Mouse (Mus musculus): ENCODE measurements around the gene Zfp738. TPM values are rescaled to one million over a fixed set of nuclear protein-coding genes. Genes with fewer than 3 reads are reported as not detected.

Gene Zfp738
- polyA plus RNA-seq (2017; shearing (Covaris generic)) = 20.4 TPM

DNA sequence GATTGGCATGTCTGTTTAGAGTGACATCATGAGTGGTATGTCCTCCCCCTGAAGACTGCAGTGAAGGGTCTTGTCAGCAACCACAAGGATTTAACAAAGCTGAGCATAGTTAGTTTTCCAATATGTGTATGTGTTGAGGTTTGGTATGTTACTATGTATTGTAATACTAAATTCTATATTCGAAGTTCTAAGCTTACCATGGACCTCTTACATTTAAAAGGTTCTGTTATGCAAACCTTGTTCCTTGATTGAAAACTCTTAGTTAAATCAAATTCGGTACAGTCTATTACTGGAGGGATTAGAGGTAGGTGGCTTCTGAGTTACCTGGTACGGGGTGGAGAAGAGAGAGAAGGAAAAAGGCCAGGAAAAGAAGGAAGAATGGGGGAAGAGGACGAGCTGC, at the start of gene Zfp738:
Gene Zfp738 (minus strand): TSS at position 101 of the 400 bp plus-strand sequence.

DNA sequence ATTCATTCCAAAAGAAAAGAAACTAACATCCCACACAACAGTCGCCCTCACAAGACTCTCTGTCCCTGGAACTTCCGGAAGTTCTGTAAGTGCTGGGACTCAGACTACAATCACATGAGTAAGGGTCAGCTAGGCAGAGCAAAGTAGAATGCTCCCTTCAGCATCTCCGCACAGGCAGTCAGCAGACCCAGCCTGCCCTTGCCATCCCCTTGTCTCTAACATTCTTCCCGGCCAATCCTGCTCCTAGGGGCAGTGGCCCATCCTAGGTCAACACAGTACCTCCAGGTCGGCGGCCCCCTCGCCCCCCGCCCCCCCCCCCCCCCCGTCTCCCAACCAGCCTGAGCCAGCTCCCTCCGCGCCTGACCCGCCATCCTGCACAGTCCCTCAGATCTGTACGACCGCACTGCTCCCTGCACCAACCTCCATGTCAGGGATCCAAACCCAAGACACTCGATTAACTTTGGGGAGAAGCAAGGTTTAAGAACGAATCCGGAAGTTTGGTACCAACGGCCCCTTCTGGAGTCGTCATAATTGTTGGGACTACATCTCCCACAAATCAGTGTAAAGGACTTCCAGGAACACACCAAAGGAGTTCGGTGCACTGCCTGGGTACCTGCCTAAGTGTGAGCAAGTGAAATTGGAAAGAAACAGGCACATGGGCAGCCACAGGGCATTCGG, 41.9 kb upstream of the Zfp738 start, which contains the start of gene Zfp65:
Gene Zfp65 (minus strand): TSS at position 533 of the 678 bp plus-strand sequence.

DNA sequence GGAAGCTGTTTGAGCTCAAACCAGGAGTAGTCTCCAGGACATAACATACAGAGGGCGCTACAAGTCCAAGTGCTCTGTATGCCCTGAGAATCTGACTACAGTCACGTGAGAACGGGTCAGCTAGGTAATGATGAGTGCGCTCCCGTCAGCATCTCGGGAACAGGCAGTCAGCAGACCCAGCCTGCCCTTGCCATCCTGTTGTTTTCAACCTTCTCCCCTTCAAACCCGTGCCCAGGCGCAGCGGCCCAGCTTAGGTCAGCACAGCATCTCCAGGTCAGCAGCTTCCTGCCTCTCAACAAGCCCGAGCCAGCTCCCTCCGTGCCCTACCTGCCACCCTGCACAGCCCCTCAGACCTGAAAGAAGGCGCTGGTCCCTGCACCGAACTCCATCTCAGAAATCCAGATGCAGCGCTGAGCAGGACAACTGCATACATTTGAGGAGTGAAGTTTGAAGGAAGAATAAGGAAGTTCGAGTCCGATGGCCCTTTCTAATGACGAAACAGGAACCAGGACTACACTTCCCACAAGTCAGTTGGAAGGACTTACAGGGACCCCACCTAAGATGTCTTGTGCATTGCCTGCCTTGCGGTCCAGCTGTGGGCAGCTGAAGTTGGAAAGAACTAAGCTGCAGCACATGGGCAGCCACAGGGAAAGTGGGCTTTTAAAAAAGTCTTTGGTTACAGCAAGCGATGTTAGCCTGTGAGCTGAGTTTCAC, 49.4 kb downstream of the Zfp738 start, which contains the start of the genes Gm49345 and Zfp729a:
Gene Gm49345 (minus strand): TSS at position 476 of the 714 bp plus-strand sequence.
Gene Zfp729a (minus strand): TSS at position 498 of the 714 bp plus-strand sequence.

DNA sequence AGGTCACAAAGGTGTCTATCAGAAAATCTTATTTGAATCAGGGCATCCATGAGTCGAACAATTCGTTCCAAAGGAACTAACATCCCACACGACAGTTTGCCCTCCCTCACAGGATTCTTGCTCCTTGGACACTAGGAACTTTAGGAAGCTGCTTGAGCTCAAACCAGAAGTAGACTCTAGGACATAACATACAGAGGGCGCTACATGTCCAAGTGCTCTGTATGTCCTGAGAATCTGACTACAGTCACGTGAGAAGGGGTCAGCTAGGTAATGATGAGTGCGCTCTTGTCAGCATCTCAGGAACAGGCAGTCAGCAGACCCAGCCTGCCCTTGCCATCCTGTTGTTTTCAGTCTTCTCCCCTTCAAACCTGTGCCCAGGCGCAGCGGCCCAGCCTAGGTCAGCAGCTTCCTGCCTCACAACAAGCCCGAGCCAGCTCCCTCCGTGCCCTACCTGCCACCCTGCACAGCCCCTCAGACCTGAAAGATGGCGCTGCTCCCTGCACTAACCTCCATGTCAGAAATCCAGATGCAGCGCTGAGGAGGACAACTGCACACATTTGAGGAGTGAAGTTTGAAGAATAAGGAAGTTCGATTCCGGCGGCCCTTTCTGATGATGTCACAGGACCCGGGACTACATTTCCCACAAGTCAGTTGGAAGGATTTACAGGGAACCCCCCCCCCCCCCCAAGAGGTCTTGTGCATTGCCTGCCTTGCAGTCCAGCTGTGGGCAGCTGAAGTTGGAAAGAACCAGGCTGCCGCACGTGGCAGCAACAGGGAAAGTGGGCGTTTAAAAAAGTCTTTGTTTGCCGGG, 77.6 kb downstream of the Zfp738 start, which contains the start of gene Zfp729b:
Gene Zfp729b (minus strand): TSS at position 642 of the 811 bp plus-strand sequence.

Other genes with a start within 250 kb of the Zfp738 start
- 15.4 TPM for gene Zfp874a, start 235.4 kb downstream of the Zfp738 start, polyA plus RNA-seq (2017; shearing (Covaris generic))
- gene Zfp874b, start 202.8 kb downstream of the Zfp738 start, polyA plus RNA-seq (2017; shearing (Covaris generic)) = 11.5 TPM
- 15.2 TPM for gene Zfp58, start 186.5 kb downstream of the Zfp738 start, polyA plus RNA-seq (2017; shearing (Covaris generic))
- not detected for gene Gm26965, start 160.9 kb downstream of the Zfp738 start, polyA plus RNA-seq (2017; shearing (Covaris generic))
- gene Zfp87, start 160.9 kb downstream of the Zfp738 start, polyA plus RNA-seq (2017; shearing (Covaris generic)) = 41.3 TPM
- gene Zfp748, start 133.2 kb downstream of the Zfp738 start, polyA plus RNA-seq (2017; shearing (Covaris generic)) = 18.8 TPM
- gene Zfp729b, start 77.4 kb downstream of the Zfp738 start, polyA plus RNA-seq (2017; shearing (Covaris generic)) = 7.9 TPM
- gene Gm49345, start 49.3 kb downstream of the Zfp738 start, polyA plus RNA-seq (2017; shearing (Covaris generic)) = 3.7 TPM
- 9.0 TPM for gene Zfp729a, start 49.3 kb downstream of the Zfp738 start, polyA plus RNA-seq (2017; shearing (Covaris generic))
- gene Zfp65, start 42.1 kb upstream of the Zfp738 start, polyA plus RNA-seq (2017; shearing (Covaris generic)) = 9.5 TPM
- gene Zfp85, start 68.2 kb upstream of the Zfp738 start, polyA plus RNA-seq (2017; shearing (Covaris generic)) = 8.9 TPM
- gene Zfp493, start 92.6 kb upstream of the Zfp738 start, polyA plus RNA-seq (2017; shearing (Covaris generic)) = 1.8 TPM
- 5.3 TPM for gene Zfp273, start 126.7 kb upstream of the Zfp738 start, polyA plus RNA-seq (2017; shearing (Covaris generic))
- gene Gm10037, start 144.0 kb upstream of the Zfp738 start, polyA plus RNA-seq (2017; shearing (Covaris generic)) = not detected
- not detected for gene BC048507, start 176.3 kb upstream of the Zfp738 start, polyA plus RNA-seq (2017; shearing (Covaris generic))

All from CD4-positive, CD25-positive, alpha-beta regulatory T cell (primary cell).